Mouse (Mus musculus): ENCODE measurements around the gene Tlk1. TPM values are rescaled to one million over a fixed set of nuclear protein-coding genes. Genes with fewer than 3 reads are reported as not detected.
A peak's percentile ranks its signal among the peaks of the same experiment; 100 is the strongest.

Tlk1 gene
- polyA plus RNA-seq, 1 experiment from 2014 or later = 52.2 TPM

DNA sequence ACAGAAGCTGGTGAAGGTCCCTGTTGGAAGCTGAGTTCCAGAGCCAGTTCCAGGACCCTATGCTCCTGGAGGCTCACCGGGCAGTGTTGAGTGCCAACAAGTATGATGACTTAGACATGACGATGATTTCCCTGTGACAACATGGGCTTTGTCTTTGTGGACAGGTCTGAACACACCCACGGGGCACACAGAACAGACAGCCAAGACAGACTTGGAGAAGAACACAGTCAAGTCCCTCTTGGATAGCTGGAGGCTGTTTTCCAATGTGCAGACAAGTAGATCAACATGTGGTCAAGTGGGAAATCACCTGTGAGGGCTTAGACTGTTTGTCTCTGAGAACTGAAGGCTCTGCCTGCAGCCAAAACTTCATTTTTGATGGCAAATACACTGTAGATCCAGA is 31.4 kb upstream of the Tlk1 start:
- Histone ChIP-seq H3K4me1 (replicated peaks; ENCODE audit: control insufficient read depth, insufficient read depth, low read length) (no peaks in the 10 kb centered on the region), H3K27ac (ENCODE audit: low read depth, low read length) (no peak overlapping the region), H3K36me3 (ENCODE audit: control insufficient read depth, insufficient read depth, low read length) (no peaks in the 10 kb centered on the region), H3K9ac (ENCODE audit: low read depth, low read length) (no peak overlapping the region), H3K9me3 (ENCODE audit: control insufficient read depth, low read length) (no peaks in the 10 kb centered on the region; the same call in 1 of the 2 replicates), H3K4me3 (ENCODE audit: low read depth, low read length) (no peak overlapping the region), H3K27me3 (replicated peaks; ENCODE audit: control insufficient read depth, insufficient read depth, low read length) (no peaks in the 10 kb centered on the region), H3K4me2 (no peak overlapping the region)
- peak; percentile 23 for DNase-seq (ENCODE audit: low spot score)
- WGBS = 89% methylated on average over 3 of the region's 3 CpGs
- ATAC-seq (replicated peaks; ENCODE audit: low FRiP score) = no peak

DNA sequence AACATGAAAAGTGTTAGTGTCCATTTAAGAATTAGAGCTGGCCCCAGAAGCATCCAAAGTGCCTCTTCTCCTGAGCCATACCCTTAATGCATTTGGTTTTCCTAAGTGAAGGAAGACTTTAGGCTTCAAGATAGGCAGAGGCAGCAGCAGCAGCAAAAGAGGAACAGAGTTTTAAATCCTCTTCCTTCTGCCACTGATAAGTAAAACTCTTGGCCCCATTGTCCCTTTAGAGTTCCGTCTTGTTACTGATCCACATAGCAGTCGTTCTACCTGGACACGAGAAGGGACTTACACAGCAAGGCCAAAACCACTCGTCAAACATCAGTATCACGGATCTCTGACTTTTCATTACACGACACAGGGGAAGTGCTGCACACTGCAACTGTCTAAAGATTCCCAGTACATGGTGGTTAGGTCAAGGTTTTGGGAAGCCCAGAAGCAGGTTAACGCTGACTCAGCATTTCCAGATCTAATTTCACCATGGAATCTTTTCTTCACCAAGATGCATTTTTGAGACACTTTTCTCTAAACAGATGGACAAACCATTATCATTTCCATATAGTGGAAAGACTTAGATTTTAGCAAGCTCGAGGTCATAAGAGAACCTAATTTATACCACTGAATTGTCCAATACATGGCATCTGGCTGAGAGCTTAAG is 28.8 kb upstream of the Tlk1 start:
- H3K27me3 ChIP-seq (replicated peaks; ENCODE audit: control insufficient read depth, insufficient read depth, low read length) = no peaks in the 10 kb centered on the region
- H3K27ac ChIP-seq (ENCODE audit: low read depth, low read length) = no peak overlapping the region
- ATAC-seq (replicated peaks; ENCODE audit: low FRiP score) (no peak), DNase-seq (ENCODE audit: low spot score) (peak; percentile 24)
- WGBS = 59% methylated on average over 8 of the region's 8 CpGs
- H3K4me1 ChIP-seq (replicated peaks; ENCODE audit: control insufficient read depth, insufficient read depth, low read length) = no peaks in the 10 kb centered on the region
- H3K36me3 ChIP-seq (ENCODE audit: control insufficient read depth, insufficient read depth, low read length) = no peaks in the 10 kb centered on the region
- H3K9ac ChIP-seq (ENCODE audit: low read depth, low read length) = no peak overlapping the region
- 0 out of 2 replicates have a peak overlapping the region, but pooled peaks have one; percentile 3 for H3K4me2 ChIP-seq
- H3K9me3 ChIP-seq (ENCODE audit: control insufficient read depth, low read length) = no peaks in the 10 kb centered on the region
- no peak overlapping the region for H3K4me3 ChIP-seq (ENCODE audit: low read depth, low read length)

DNA sequence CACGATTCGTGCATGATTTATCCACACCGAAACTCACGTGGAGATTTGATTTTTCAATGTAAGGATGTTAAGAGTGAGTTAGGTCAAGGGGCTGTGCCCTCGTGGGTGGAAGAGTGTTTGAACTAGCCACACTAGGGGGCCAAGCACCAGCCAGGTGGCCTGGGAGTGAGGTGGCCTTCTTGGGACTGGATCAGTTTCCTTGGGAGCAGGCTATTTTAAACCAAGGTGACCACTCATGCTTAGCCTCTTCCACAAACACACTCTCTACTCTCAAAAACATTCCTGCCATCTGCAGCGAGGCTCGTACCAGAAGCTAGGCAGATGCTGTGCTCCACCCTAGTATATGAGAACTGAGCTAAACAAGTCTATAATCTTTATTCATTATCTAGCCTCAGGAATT is 27.8 kb upstream of the Tlk1 start:
- ATAC-seq (replicated peaks; ENCODE audit: low FRiP score) (no peak), DNase-seq (ENCODE audit: low spot score) (peak; percentile 24)
- Histone ChIP-seq H3K4me2 (no peak overlapping the region), H3K27me3 (replicated peaks; ENCODE audit: control insufficient read depth, insufficient read depth, low read length) (no peaks in the 10 kb centered on the region), H3K9ac (ENCODE audit: low read depth, low read length) (no peak overlapping the region), H3K4me1 (replicated peaks; ENCODE audit: control insufficient read depth, insufficient read depth, low read length) (no peaks in the 10 kb centered on the region), H3K36me3 (ENCODE audit: control insufficient read depth, insufficient read depth, low read length) (no peaks in the 10 kb centered on the region), H3K9me3 (ENCODE audit: control insufficient read depth, low read length) (no peaks in the 10 kb centered on the region), H3K4me3 (ENCODE audit: low read depth, low read length) (no peak overlapping the region), H3K27ac (ENCODE audit: low read depth, low read length) (no peak overlapping the region)
- 55% methylated on average over 7 of the region's 7 CpGs for WGBS

DNA sequence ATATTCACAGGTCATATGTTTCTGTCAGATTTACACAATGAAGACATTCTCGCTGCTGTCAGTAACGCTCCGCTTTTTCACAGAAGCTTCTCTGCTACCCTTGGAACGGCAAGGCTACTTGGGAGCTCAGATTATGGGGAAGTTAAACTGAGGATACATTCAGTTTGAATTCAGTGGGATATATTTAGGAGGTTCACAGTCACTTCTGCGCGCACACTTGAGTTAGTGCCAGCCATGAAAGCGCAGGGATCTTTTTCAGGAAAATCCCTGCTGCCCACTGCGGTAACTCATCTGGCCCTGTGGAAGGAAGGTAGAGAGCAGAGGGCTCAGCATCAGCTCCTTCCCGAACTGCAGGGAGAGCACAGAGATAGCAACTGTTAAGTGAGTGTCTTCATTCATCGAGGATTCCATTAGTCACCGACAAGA is 27.3 kb upstream of the Tlk1 start:
- Histone ChIP-seq H3K9ac (ENCODE audit: low read depth, low read length) (no peak overlapping the region), H3K4me2 (no peak overlapping the region), H3K4me1 (replicated peaks; ENCODE audit: control insufficient read depth, insufficient read depth, low read length) (no peaks in the 10 kb centered on the region), H3K27ac (ENCODE audit: low read depth, low read length) (no peak overlapping the region), H3K36me3 (ENCODE audit: control insufficient read depth, insufficient read depth, low read length) (no peaks in the 10 kb centered on the region), H3K9me3 (ENCODE audit: control insufficient read depth, low read length) (no peaks in the 10 kb centered on the region), H3K27me3 (replicated peaks; ENCODE audit: control insufficient read depth, insufficient read depth, low read length) (no peaks in the 10 kb centered on the region), H3K4me3 (ENCODE audit: low read depth, low read length) (no peak overlapping the region)
- DNase-seq (ENCODE audit: low spot score) (no peak), ATAC-seq (replicated peaks; ENCODE audit: low FRiP score) (no peak)
- WGBS = 49% methylated on average over 11 of the region's 11 CpGs

DNA sequence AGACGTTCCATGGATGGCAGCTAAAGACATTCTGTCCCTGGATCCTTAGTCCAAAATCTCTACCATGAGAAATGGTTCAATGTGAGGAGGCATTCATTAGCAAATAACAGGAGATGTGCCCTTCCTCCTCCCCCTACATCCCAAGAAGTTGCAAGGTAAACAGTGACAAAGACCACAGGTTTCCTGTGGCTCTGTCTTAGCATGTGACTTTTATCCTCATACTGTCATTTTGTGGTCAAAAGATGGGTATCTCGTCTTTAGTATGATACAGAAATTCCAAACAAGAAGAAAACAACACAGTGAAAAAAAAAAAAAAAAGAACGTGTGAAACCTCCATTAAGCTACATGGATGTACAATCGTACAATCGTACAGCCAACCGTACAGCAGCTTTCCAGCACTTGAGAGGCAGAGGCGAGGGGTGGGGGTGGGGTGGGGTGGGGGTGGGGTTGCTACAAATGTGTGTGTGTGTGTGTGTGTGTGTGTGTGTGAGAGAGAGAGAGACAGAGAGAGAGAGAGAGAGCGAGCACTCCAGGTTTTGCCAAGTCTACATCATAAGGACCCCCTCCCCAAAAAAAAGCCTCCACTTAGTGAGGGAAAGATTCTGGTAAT is 26.8 kb upstream of the Tlk1 start:
- ATAC-seq (replicated peaks; ENCODE audit: low FRiP score) = no peak

DNA sequence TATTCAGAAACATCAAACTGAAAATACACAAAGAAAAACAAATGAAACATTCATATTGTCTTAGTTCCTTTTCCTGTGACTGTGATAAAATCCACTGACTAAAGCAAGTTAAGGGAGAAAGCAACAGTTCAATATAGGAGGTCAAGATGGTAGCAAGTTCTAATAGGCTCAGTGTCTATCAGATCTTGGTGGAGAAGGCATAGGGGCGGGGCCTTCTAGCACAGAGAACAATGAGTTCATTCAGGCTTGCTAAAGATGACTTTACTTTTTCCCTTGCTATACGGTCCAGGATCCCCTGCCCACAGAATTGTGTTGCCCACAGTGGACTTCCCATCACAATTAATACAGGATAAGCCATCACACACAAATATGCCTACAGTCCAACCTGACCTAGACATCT is 20.3 kb upstream of the Tlk1 start:
- 69% methylated on average over 2 of the region's 2 CpGs for WGBS
- no peak overlapping the region for H3K4me2 ChIP-seq
- peak; percentile 10 for DNase-seq (ENCODE audit: low spot score)
- no peaks in the 10 kb centered on the region for H3K9me3 ChIP-seq (ENCODE audit: control insufficient read depth, low read length)
- no peaks in the 10 kb centered on the region for H3K27me3 ChIP-seq (replicated peaks; ENCODE audit: control insufficient read depth, insufficient read depth, low read length)
- H3K4me3 ChIP-seq (ENCODE audit: low read depth, low read length) = no peak overlapping the region
- no peak overlapping the region for H3K27ac ChIP-seq (ENCODE audit: low read depth, low read length)
- peaks cover 3% of the 10 kb centered on the region; the same call in 1 of the 2 replicates for H3K4me1 ChIP-seq (replicated peaks; ENCODE audit: control insufficient read depth, insufficient read depth, low read length)
- H3K9ac ChIP-seq (ENCODE audit: low read depth, low read length) = no peak overlapping the region
- 0 out of 2 replicates have a peak, but pooled peaks have one; percentile 39 for ATAC-seq (replicated peaks; ENCODE audit: low FRiP score)
- H3K36me3 ChIP-seq (ENCODE audit: control insufficient read depth, insufficient read depth, low read length) = no peaks in the 10 kb centered on the region

More for the DNA sequence above, 26.8 kb upstream of the Tlk1 start:
- no peak overlapping the region for H3K4me2 ChIP-seq
- no peak overlapping the region for H3K4me3 ChIP-seq (ENCODE audit: low read depth, low read length)
- H3K9me3 ChIP-seq (ENCODE audit: control insufficient read depth, low read length) = no peaks in the 10 kb centered on the region
- H3K36me3 ChIP-seq (ENCODE audit: control insufficient read depth, insufficient read depth, low read length) = no peaks in the 10 kb centered on the region
- no peaks in the 10 kb centered on the region for H3K27me3 ChIP-seq (replicated peaks; ENCODE audit: control insufficient read depth, insufficient read depth, low read length)
- 53% methylated on average over 8 of the region's 8 CpGs for WGBS
- H3K9ac ChIP-seq (ENCODE audit: low read depth, low read length) = no peak overlapping the region
- no peaks in the 10 kb centered on the region for H3K4me1 ChIP-seq (replicated peaks; ENCODE audit: control insufficient read depth, insufficient read depth, low read length)
- no peak for DNase-seq (ENCODE audit: low spot score)
- no peak overlapping the region for H3K27ac ChIP-seq (ENCODE audit: low read depth, low read length)

DNA sequence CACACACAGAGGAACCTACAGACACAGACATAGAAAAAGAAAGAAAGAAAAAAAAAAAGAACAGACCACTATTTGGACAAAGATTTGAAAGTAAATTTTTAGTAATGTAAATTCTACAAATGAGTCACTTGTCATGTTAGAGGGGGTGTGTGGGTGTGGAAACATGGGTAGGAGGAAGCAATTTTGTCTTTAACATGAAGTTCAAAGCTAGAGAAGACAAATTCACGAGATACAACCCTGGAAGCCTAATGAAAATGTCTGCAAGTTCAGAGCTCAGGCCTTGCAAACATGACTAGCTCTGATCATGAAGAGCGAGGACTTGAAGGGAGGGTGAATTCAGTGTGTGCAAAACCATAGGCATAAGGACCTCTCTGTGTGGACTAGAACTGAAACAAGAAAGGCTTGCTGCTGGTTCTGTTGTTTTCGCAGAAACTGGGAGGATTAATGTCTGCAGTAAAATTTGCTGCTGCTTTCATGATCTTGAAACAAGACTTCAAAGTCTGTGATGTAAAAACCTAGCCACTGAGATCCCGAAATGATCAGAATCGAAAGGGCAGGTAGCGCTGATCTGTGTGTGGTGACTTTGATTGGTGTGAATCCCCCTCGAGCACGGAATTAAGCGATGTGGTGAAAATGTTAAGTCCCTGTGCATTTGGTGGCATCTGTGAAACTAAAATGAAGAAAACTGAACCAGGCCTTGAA is 19.3 kb upstream of the Tlk1 start:
- no peak overlapping the region for H3K4me3 ChIP-seq (ENCODE audit: low read depth, low read length)
- H3K9ac ChIP-seq (ENCODE audit: low read depth, low read length) = no peak overlapping the region
- ATAC-seq (replicated peaks; ENCODE audit: low FRiP score) (no peak), DNase-seq (ENCODE audit: low spot score) (peak; percentile 4)
- no peaks in the 10 kb centered on the region for H3K36me3 ChIP-seq (ENCODE audit: control insufficient read depth, insufficient read depth, low read length)
- 81% methylated on average over 9 of the region's 9 CpGs for WGBS
- H3K9me3 ChIP-seq (ENCODE audit: control insufficient read depth, low read length) = no peaks in the 10 kb centered on the region
- peaks cover 3% of the 10 kb centered on the region; the same call in 1 of the 2 replicates for H3K4me1 ChIP-seq (replicated peaks; ENCODE audit: control insufficient read depth, insufficient read depth, low read length)
- no peak overlapping the region for H3K27ac ChIP-seq (ENCODE audit: low read depth, low read length)
- no peak overlapping the region for H3K4me2 ChIP-seq
- H3K27me3 ChIP-seq (replicated peaks; ENCODE audit: control insufficient read depth, insufficient read depth, low read length) = no peaks in the 10 kb centered on the region

DNA sequence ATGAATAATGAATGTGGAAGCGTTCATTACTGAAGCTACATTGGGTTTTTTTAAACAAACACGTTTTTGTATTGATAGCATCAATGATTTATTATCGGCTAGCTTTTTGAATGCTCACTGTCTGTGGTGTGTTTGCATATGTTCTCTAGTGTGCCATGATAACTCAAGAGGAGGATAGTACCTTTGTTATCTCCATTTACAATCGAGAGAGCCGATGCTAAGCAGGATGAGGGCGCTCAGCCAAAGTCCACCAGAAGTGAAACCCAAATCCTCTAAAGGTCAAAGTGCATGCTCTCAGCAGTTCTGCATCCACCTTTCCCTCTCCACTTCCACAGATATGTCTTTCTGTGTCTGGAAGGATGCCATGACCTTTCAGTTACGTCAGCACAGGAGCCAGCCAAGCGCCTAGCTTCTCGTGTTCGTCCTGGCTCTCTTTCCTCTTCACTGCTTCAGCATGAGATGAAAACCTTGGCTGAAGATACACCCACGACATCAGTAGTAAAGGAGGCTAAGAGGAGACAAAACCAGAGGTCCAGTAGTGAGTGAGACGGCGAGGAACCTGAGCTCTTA is 16.6 kb upstream of the Tlk1 start:
- no peak overlapping the region for H3K4me2 ChIP-seq
- DNase-seq (ENCODE audit: low spot score) = no peak
- 75% methylated on average over 13 of the region's 13 CpGs for WGBS

More for the DNA sequence above, 16.6 kb upstream of the Tlk1 start:
- H3K27ac ChIP-seq (ENCODE audit: low read depth, low read length) = no peak overlapping the region
- no peak overlapping the region for H3K9ac ChIP-seq (ENCODE audit: low read depth, low read length)
- no peak overlapping the region for H3K4me3 ChIP-seq (ENCODE audit: low read depth, low read length)
- H3K9me3 ChIP-seq (ENCODE audit: control insufficient read depth, low read length) = no peaks in the 10 kb centered on the region
- ATAC-seq (replicated peaks; ENCODE audit: low FRiP score) = no peak
- H3K36me3 ChIP-seq (ENCODE audit: control insufficient read depth, insufficient read depth, low read length) = no peaks in the 10 kb centered on the region
- H3K27me3 ChIP-seq (replicated peaks; ENCODE audit: control insufficient read depth, insufficient read depth, low read length) = no peaks in the 10 kb centered on the region
- H3K4me1 ChIP-seq (replicated peaks; ENCODE audit: control insufficient read depth, insufficient read depth, low read length) = peaks cover 8% of the 10 kb centered on the region

All from liver, embryonic 11.5 days (tissue).